Mouse (Mus musculus) limb, embryonic 10.5 days (tissue): ENCODE data around the gene Tec. TPM values are rescaled to one million over a fixed set of nuclear protein-coding genes. Genes with fewer than 3 reads are reported as not detected.

Experiments
- DNase-seq: peaks from one replicate; pipeline ENCODE4 v3.0.0-alpha.2; 2017; ENCODE audit warnings: low spot score
- H3K27ac ChIP-seq: fragments of 300-500 bp; sonication (generic); 2 replicates; pipeline ENCODE4 v1.5.1; 2016; ENCODE audit warnings: mild to moderate bottlenecking
- H3K27me3 ChIP-seq: fragments of 300-500 bp; sonication (generic); 2 replicates; pipeline ENCODE4 v1.6.1; 2016; ENCODE audit warnings: low read depth, mild to moderate bottlenecking; ENCODE audit not compliant: poor library complexity, severe bottlenecking
- H3K36me3 ChIP-seq: fragments of 300-500 bp; sonication (generic); 2 replicates; pipeline ENCODE4 v1.6.1; 2016; ENCODE audit warnings: mild to moderate bottlenecking, moderate library complexity
- H3K4me1 ChIP-seq: fragments of 300-500 bp; sonication (generic); 2 replicates; pipeline ENCODE4 v1.6.1; 2016
- H3K4me3 ChIP-seq: fragments of 300-500 bp; sonication (generic); 2 replicates; pipeline ENCODE4 v1.5.1; 2016; ENCODE audit warnings: mild to moderate bottlenecking, moderate library complexity
- H3K9me3 ChIP-seq: fragments of 300-500 bp; sonication (generic); replicated peaks from 2 replicates; pipeline ENCODE4 v1.6.1; 2016; ENCODE audit warnings: mild to moderate bottlenecking
- WGBS: fragments of 180-500 bp; shearing (Covaris S2); methylation state at CpG from one replicate; pipeline ENCODE4 v1.1.7; 2016; 5-methylcytosine and 5-hydroxymethylcytosine counted together
- polyA plus RNA-seq: library from polyadenylated mRNA; unstranded; fragments of >200 nt; fragmentation: Nextera tagmentation; extraction: Ambion mirVana; gene quantifications from 2 replicates; pipeline ENCODE4 v1.2.1, GENCODE M21; 2016

Tec gene
- polyA plus RNA-seq, 1 experiment from 2014 or later: 3.1 TPM

GRCm38 (mm10) chr5:72844294-72844693, 24.0 kb downstream of the Tec start:
- WGBS: 17% methylated on average over 2 of the region's 2 CpGs
- Histone ChIP-seq H3K4me3 (no peak overlapping the region), H3K36me3 (no peaks in the 10 kb centered on the region), H3K27ac (no peak overlapping the region), H3K27me3 (no peaks in the 10 kb centered on the region), H3K4me1 (peaks cover 23% of the 10 kb centered on the region), H3K9me3 (peaks cover 6% of the 10 kb centered on the region)
- DNase-seq: no peak

GRCm38 (mm10) chr5:72839655-72840054, 28.6 kb downstream of the Tec start:
- no peak for DNase-seq
- no peak overlapping the region for H3K27ac ChIP-seq
- H3K4me3 ChIP-seq: no peak overlapping the region
- H3K9me3 ChIP-seq: peaks cover 6% of the 10 kb centered on the region
- H3K4me1 ChIP-seq: peaks cover 14% of the 10 kb centered on the region
- 93% methylated on average over 3 of the region's 3 CpGs for WGBS
- no peaks in the 10 kb centered on the region for H3K36me3 ChIP-seq
- H3K27me3 ChIP-seq: no peaks in the 10 kb centered on the region

- no peaks in the 10 kb centered on the region for H3K36me3 ChIP-seq
- no peaks in the 10 kb centered on the region for H3K27me3 ChIP-seq
- WGBS: 58% methylated on average over 2 of the region's 2 CpGs
- no peak for DNase-seq
- no peak overlapping the region for H3K4me3 ChIP-seq
- no peak overlapping the region for H3K27ac ChIP-seq
- peaks cover 6% of the 10 kb centered on the region for H3K9me3 ChIP-seq
- peaks cover 7% of the 10 kb centered on the region for H3K4me1 ChIP-seq
Measured at GRCm38 (mm10) chr5:72838976-72839375, 29.3 kb downstream of the Tec start.

- Histone ChIP-seq H3K27me3 (no peaks in the 10 kb centered on the region), H3K4me3 (no peak overlapping the region), H3K4me1 (peaks cover 11% of the 10 kb centered on the region), H3K9me3 (peaks cover 1% of the 10 kb centered on the region; the same call in 1 of the 2 replicates), H3K27ac (no peak overlapping the region), H3K36me3 (no peaks in the 10 kb centered on the region)
- DNase-seq: no peak
- 92% methylated on average over 3 of the region's 3 CpGs for WGBS
Measured at GRCm38 (mm10) chr5:72835656-72836055, 32.6 kb downstream of the Tec start.

DNA sequence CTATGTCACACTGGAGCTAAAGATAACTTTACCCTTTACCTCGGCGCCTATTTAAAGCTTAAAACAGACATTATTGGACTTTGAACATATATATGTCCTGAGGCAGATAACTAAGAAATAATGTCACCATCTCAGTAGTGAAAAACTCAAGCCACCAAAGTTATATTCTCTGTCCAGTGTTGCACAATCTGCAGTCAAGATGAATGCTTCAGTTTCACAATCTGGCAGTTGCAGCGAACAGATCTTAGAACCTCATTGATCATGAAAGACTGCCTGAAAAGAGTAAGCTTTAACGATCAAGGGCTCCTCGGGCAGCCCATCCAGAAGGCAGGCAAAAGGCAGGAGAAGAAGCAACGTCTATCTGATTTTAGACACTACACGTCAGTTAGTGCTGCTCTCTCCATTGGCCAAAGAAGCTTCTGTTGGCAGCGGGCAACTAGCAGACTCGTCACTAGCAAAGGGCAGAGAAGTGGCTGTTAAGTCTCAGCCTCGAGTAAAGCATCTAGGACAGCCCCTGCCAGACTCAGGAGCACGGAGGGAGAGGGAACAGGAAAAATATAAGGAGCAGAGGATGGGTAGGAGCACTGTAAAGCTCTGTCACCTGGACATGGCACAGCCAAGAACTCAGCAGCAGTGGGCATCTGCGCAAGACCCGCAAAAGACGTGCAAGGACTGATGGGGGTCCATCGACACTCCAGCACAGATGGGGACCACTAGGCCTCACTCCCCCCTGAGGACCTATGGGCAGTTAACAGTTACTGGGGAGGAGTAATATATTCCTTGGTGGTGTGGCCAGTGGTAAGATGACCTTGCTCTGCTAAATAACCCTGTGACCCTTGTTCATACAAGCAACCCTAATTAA, 35.1 kb downstream of the Tec start:
- Histone ChIP-seq H3K4me3 (no peak overlapping the region), H3K4me1 (peaks cover 8% of the 10 kb centered on the region), H3K36me3 (no peaks in the 10 kb centered on the region), H3K27ac (no peak overlapping the region), H3K9me3 (no peaks in the 10 kb centered on the region), H3K27me3 (no peaks in the 10 kb centered on the region)
- DNase-seq: no peak
- 77% methylated on average over 15 of the region's 15 CpGs for WGBS

DNA sequence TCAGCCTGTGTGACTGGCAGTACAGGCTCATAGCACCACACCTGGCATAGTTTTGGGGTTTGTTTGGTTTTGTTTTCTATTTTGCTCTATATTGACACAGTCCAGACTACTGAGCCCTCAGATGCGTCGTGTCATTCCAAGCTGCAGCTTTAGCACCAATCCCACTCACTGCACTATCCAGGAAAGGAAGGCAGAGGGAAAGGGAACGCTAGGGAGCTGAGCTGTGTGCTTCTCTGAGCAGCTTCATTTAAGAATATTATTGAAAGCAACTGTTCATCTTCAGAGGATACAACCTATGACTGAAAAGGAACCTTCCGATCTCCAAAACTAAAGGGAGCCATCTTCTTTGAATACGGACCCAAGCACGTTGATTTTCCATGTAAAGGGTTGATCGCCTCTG, 36.1 kb downstream of the Tec start:
- DNase-seq: no peak
- Histone ChIP-seq H3K36me3 (no peaks in the 10 kb centered on the region), H3K27me3 (no peaks in the 10 kb centered on the region), H3K4me3 (no peak overlapping the region), H3K27ac (no peak overlapping the region), H3K9me3 (no peaks in the 10 kb centered on the region), H3K4me1 (peaks cover 8% of the 10 kb centered on the region)
- WGBS: 95% methylated on average over 7 of the region's 7 CpGs

- H3K4me1 ChIP-seq: peaks cover 8% of the 10 kb centered on the region
- no peaks in the 10 kb centered on the region for H3K36me3 ChIP-seq
- no peaks in the 10 kb centered on the region for H3K9me3 ChIP-seq
- H3K27ac ChIP-seq: no peak overlapping the region
- DNase-seq: no peak
- 91% methylated on average over 5 of the region's 5 CpGs for WGBS
- no peaks in the 10 kb centered on the region for H3K27me3 ChIP-seq
- H3K4me3 ChIP-seq: no peak overlapping the region
Measured at GRCm38 (mm10) chr5:72830988-72831610, 37.2 kb downstream of the Tec start.

DNA sequence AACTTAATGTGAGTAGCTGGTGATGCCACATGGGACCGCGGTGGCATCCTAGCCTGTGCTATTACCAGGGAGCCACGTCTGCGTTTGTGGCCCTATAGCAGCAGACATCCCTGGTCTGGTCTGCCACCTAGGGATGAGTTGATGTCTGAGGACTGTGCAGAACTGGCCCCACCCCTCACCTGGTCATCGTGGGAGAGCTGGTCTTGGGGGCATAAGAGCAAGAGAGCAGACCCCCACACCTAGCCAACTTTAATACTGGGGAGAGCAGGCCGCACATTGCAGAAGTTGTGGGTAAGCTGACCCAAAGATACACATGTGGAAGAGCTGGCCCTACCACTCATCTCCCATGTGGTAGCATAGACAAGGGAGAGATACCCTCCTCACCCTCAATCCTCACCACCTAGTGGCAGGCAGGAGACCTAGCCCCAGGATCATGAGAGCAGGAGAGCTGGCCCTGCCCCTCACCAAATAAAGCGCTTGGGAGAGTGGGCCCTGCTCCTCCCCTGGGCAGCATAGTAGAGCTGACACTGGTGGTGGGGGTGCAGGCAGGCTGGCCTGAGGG, 38.7 kb downstream of the Tec start:
- Histone ChIP-seq H3K27me3 (no peaks in the 10 kb centered on the region), H3K9me3 (no peaks in the 10 kb centered on the region), H3K4me1 (peaks cover 8% of the 10 kb centered on the region), H3K27ac (no peak overlapping the region), H3K4me3 (no peak overlapping the region), H3K36me3 (no peaks in the 10 kb centered on the region)
- no peak for DNase-seq
- 82% methylated on average over 7 of the region's 7 CpGs for WGBS

DNA sequence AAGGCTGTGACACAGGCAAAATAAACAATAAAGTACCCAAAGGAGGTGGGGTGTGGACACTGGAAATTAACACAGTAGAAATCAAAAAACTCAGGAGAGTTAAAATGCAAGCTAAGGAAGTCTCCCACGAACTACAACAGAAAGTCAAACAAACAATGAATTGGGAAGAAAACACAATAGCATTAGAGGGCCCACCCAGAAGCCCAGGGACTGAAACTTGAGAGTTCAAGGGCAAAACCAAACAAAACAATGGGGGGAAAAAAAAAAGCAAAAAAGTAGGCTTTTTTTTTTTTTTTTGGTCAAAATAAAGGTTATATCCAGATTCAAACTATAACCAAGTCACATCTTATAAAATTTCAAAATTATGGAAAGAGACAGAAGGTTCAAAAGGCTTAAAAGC, 39.9 kb downstream of the Tec start:
- WGBS: 49% methylated on average over 1 of the region's 1 CpGs
- H3K27ac ChIP-seq: no peak overlapping the region

GRCm38 (mm10) chr5:72827435-72827834, 40.8 kb downstream of the Tec start:
- Histone ChIP-seq H3K27me3 (no peaks in the 10 kb centered on the region), H3K27ac (no peak overlapping the region), H3K4me1 (no peaks in the 10 kb centered on the region), H3K9me3 (no peaks in the 10 kb centered on the region), H3K36me3 (no peaks in the 10 kb centered on the region), H3K4me3 (no peak overlapping the region)
- no peak for DNase-seq
- WGBS: 89% methylated on average over 5 of the region's 5 CpGs

More for the DNA sequence above, 39.9 kb downstream of the Tec start:
- Histone ChIP-seq H3K4me3 (no peak overlapping the region), H3K9me3 (no peaks in the 10 kb centered on the region), H3K4me1 (peaks cover 5% of the 10 kb centered on the region), H3K27me3 (no peaks in the 10 kb centered on the region), H3K36me3 (no peaks in the 10 kb centered on the region)
- DNase-seq: no peak

DNA sequence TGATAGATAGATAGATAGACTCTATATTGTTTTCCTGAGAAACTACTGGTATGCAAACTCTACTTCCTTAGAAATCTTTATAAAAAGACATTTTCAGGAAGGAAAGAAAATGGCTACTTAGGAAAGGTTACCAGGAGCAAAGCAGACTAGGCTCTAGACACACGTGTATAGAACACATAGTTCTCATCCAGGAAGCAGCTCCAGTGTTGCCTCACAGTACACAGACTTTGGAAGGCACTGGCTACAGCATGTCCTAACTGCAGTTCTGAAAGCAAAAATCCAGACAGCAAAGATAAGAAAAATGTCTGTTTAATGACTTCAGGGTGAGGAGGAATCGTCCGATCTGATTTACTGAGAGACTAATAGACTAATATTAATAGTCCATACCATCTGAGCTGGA, 41.8 kb downstream of the Tec start:
- 87% methylated on average over 3 of the region's 3 CpGs for WGBS
- no peaks in the 10 kb centered on the region for H3K27me3 ChIP-seq

GRCm38 (mm10) chr5:72820651-72821050, 47.6 kb downstream of the Tec start:
- H3K36me3 ChIP-seq: no peaks in the 10 kb centered on the region
- no peak overlapping the region for H3K4me3 ChIP-seq
- DNase-seq: no peak
- WGBS: 88% methylated on average over 3 of the region's 3 CpGs
- H3K27ac ChIP-seq: no peak overlapping the region
- peaks cover 19% of the 10 kb centered on the region for H3K4me1 ChIP-seq
- H3K9me3 ChIP-seq: no peaks in the 10 kb centered on the region
- no peaks in the 10 kb centered on the region for H3K27me3 ChIP-seq

More for the DNA sequence above, 41.8 kb downstream of the Tec start:
- Histone ChIP-seq H3K4me3 (no peak overlapping the region), H3K36me3 (no peaks in the 10 kb centered on the region), H3K4me1 (no peaks in the 10 kb centered on the region), H3K27ac (no peak overlapping the region), H3K9me3 (no peaks in the 10 kb centered on the region)
- no peak for DNase-seq

DNA sequence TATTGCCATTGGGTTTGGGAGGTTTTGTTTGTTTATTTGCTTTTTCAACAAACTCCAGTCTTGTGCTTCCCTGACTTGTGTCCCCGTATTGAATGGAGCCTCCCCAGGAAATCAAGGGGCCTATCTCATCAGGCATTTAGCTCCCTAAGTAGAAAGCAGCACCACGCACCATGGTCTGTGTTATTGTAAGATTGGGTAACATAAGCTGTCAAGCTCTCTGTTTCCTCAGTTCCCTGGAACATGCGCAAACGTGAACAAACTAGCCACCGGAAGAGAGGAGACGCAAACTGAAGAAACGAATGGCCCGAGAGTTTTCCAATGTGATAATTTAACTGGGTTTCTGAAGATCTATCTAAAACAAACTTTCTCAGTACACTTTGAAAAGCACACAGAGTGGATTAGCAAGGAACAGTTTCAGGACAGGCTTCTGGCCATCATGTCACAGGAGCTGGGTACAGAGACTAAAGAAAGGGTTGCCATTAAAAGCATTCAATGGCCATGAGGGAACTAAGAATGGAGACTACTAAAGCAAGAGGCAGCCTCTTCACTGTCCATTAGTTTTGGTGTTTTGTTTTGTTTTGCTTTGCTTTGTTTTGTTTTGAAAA, 48.1 kb downstream of the Tec start:
- Histone ChIP-seq H3K9me3 (no peaks in the 10 kb centered on the region), H3K27me3 (no peaks in the 10 kb centered on the region), H3K4me1 (peaks cover 19% of the 10 kb centered on the region), H3K36me3 (no peaks in the 10 kb centered on the region), H3K4me3 (no peak overlapping the region), H3K27ac (no peak overlapping the region)
- no peak for DNase-seq
- 86% methylated on average over 8 of the region's 8 CpGs for WGBS
